Mouse (Mus musculus): ENCODE data around the gene Nek7. TPM values are rescaled to one million over a fixed set of nuclear protein-coding genes. Genes with fewer than 3 reads are reported as not detected.
A peak's percentile ranks its signal among the peaks of the same experiment; 100 is the strongest.

Nek7 gene
- polyA plus RNA-seq, 1 experiment from 2014 or later: 16.6 TPM

GRCm38 (mm10) chr1:138500691-138501090, 119.2 kb downstream of the Nek7 start:
- no peak for ATAC-seq
- TF ChIP-seq CTCF (IDR thresholded peaks at IDR 0.05; ENCODE audit: low read depth): no peak
- Histone ChIP-seq H3K27me3 (replicated peaks; ENCODE audit: control insufficient read depth, insufficient read depth, low read length) (no peaks in the 10 kb centered on the region), H3K9me3 (ENCODE audit: control insufficient read depth) (no peaks in the 10 kb centered on the region), H3K9ac (ENCODE audit: low read depth, low read length) (no peak overlapping the region), H3K4me3 (ENCODE audit: low read depth, low read length) (no peak overlapping the region), H3K4me2 (replicated peaks; ENCODE audit: low read depth) (no peak overlapping the region), H3K36me3 (ENCODE audit: control insufficient read depth, insufficient read depth) (no peaks in the 10 kb centered on the region), H3K4me1 (replicated peaks; ENCODE audit: control insufficient read depth, insufficient read depth, low read length) (no peaks in the 10 kb centered on the region), H3K27ac (ENCODE audit: low read depth, low read length) (no peak overlapping the region)
- WGBS: 92% methylated on average over 6 of the region's 6 CpGs

DNA sequence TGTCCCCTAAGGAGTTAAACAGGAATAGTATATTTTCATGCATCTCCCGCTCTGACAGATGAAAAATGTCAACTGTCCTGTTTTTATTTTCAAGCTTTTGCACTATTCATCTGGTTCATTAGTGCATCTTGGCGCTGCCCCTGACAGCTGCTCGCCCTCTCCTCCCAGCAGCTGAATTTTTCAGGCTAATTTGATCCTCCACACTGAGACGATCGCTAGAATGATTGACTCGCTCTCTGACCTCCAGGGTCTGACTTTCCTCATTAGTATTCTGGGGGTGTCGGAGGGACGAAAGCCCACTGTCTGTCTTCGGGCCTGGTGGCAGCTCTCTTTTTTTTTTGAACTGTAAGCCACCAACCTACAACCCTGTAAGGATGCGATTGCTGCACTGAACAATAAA, 119.8 kb downstream of the Nek7 start:
- Histone ChIP-seq H3K4me3 (ENCODE audit: low read depth, low read length) (no peak overlapping the region), H3K9ac (ENCODE audit: low read depth, low read length) (no peak overlapping the region), H3K27me3 (replicated peaks; ENCODE audit: control insufficient read depth, insufficient read depth, low read length) (no peaks in the 10 kb centered on the region), H3K4me1 (replicated peaks; ENCODE audit: control insufficient read depth, insufficient read depth, low read length) (no peaks in the 10 kb centered on the region), H3K36me3 (ENCODE audit: control insufficient read depth, insufficient read depth) (no peaks in the 10 kb centered on the region), H3K9me3 (ENCODE audit: control insufficient read depth) (no peaks in the 10 kb centered on the region), H3K27ac (ENCODE audit: low read depth, low read length) (no peak overlapping the region), H3K4me2 (replicated peaks; ENCODE audit: low read depth) (no peak overlapping the region)
- no peak for ATAC-seq
- WGBS: 70% methylated on average over 10 of the region's 10 CpGs
- TF ChIP-seq CTCF (IDR thresholded peaks at IDR 0.05; ENCODE audit: low read depth): no peak

GRCm38 (mm10) chr1:138499461-138499860, 120.5 kb downstream of the Nek7 start:
- no peak overlapping the region for H3K9ac ChIP-seq (ENCODE audit: low read depth, low read length)
- H3K4me3 ChIP-seq (ENCODE audit: low read depth, low read length): no peak overlapping the region
- 70% methylated on average over 9 of the region's 9 CpGs for WGBS
- H3K36me3 ChIP-seq (ENCODE audit: control insufficient read depth, insufficient read depth): no peaks in the 10 kb centered on the region
- no peak for TF ChIP-seq CTCF (IDR thresholded peaks at IDR 0.05; ENCODE audit: low read depth)
- H3K27ac ChIP-seq (ENCODE audit: low read depth, low read length): no peak overlapping the region
- no peaks in the 10 kb centered on the region for H3K9me3 ChIP-seq (ENCODE audit: control insufficient read depth)
- no peaks in the 10 kb centered on the region for H3K4me1 ChIP-seq (replicated peaks; ENCODE audit: control insufficient read depth, insufficient read depth, low read length)
- no peak for ATAC-seq
- no peak overlapping the region for H3K4me2 ChIP-seq (replicated peaks; ENCODE audit: low read depth)
- no peaks in the 10 kb centered on the region for H3K27me3 ChIP-seq (replicated peaks; ENCODE audit: control insufficient read depth, insufficient read depth, low read length)

GRCm38 (mm10) chr1:138491382-138492097, 128.4 kb downstream of the Nek7 start:
- no peak overlapping the region for H3K9ac ChIP-seq (ENCODE audit: low read depth, low read length)
- no peak overlapping the region for H3K4me3 ChIP-seq (ENCODE audit: low read depth, low read length)
- H3K4me2 ChIP-seq (replicated peaks; ENCODE audit: low read depth): no peak overlapping the region
- H3K27me3 ChIP-seq (replicated peaks; ENCODE audit: control insufficient read depth, insufficient read depth, low read length): no peaks in the 10 kb centered on the region
- TF ChIP-seq CTCF (IDR thresholded peaks at IDR 0.05; ENCODE audit: low read depth): no peak
- ATAC-seq: no peak
- H3K27ac ChIP-seq (ENCODE audit: low read depth, low read length): no peak overlapping the region
- no peaks in the 10 kb centered on the region for H3K9me3 ChIP-seq (ENCODE audit: control insufficient read depth)
- H3K36me3 ChIP-seq (ENCODE audit: control insufficient read depth, insufficient read depth): no peaks in the 10 kb centered on the region
- no peaks in the 10 kb centered on the region for H3K4me1 ChIP-seq (replicated peaks; ENCODE audit: control insufficient read depth, insufficient read depth, low read length)
- WGBS: 80% methylated on average over 6 of the region's 6 CpGs

DNA sequence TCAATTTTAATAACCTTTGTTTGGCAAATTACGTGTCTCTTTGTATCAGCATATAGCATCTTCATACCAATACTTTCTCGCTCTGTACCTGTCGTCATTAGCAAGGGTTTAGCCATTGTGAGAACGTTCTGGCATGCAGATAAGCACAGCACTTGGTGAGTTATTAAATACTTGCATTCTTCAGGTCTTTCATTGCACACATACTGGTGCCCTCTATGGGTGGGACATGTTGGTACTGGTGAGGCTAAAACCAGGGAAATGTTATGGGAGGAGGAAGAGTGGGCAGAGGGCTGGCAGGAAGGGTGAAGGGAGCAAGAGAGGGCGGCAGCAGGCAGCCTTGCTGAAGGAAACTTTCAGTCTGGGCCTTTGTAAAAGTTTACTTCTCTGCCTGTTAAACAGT, 132.4 kb downstream of the Nek7 start:
- peak; percentile 49 for TF ChIP-seq CTCF (IDR thresholded peaks at IDR 0.05; ENCODE audit: low read depth)
- Histone ChIP-seq H3K4me3 (ENCODE audit: low read depth, low read length) (no peak overlapping the region), H3K4me1 (replicated peaks; ENCODE audit: control insufficient read depth, insufficient read depth, low read length) (no peaks in the 10 kb centered on the region), H3K27ac (ENCODE audit: low read depth, low read length) (no peak overlapping the region), H3K9ac (ENCODE audit: low read depth, low read length) (no peak overlapping the region), H3K27me3 (replicated peaks; ENCODE audit: control insufficient read depth, insufficient read depth, low read length) (no peaks in the 10 kb centered on the region), H3K36me3 (ENCODE audit: control insufficient read depth, insufficient read depth) (0 out of 2 replicates have a peak, but pooled peaks cover 6% of the 10 kb centered on the region), H3K9me3 (ENCODE audit: control insufficient read depth) (no peaks in the 10 kb centered on the region), H3K4me2 (replicated peaks; ENCODE audit: low read depth) (no peak overlapping the region)
- 68% methylated on average over 5 of the region's 5 CpGs for WGBS
- no peak for ATAC-seq

- Histone ChIP-seq H3K27ac (ENCODE audit: low read depth, low read length) (no peak overlapping the region), H3K4me2 (replicated peaks; ENCODE audit: low read depth) (no peak overlapping the region), H3K36me3 (ENCODE audit: control insufficient read depth, insufficient read depth) (0 out of 2 replicates have a peak, but pooled peaks cover 6% of the 10 kb centered on the region), H3K4me3 (ENCODE audit: low read depth, low read length) (no peak overlapping the region), H3K27me3 (replicated peaks; ENCODE audit: control insufficient read depth, insufficient read depth, low read length) (no peaks in the 10 kb centered on the region), H3K9ac (ENCODE audit: low read depth, low read length) (no peak overlapping the region), H3K4me1 (replicated peaks; ENCODE audit: control insufficient read depth, insufficient read depth, low read length) (no peaks in the 10 kb centered on the region), H3K9me3 (ENCODE audit: control insufficient read depth) (peaks cover 5% of the 10 kb centered on the region; the same call in 1 of the 2 replicates)
- WGBS: 89% methylated on average over 1 of the region's 1 CpGs
- ATAC-seq: no peak
- no peak for TF ChIP-seq CTCF (IDR thresholded peaks at IDR 0.05; ENCODE audit: low read depth)
Observed at GRCm38 (mm10) chr1:138480694-138481093, 139.2 kb downstream of the Nek7 start.

All from intestine, postnatal 0 days (tissue).